10 mouse cellular contexts compared by ENCODE assay signal in the genomic region with DNA sequence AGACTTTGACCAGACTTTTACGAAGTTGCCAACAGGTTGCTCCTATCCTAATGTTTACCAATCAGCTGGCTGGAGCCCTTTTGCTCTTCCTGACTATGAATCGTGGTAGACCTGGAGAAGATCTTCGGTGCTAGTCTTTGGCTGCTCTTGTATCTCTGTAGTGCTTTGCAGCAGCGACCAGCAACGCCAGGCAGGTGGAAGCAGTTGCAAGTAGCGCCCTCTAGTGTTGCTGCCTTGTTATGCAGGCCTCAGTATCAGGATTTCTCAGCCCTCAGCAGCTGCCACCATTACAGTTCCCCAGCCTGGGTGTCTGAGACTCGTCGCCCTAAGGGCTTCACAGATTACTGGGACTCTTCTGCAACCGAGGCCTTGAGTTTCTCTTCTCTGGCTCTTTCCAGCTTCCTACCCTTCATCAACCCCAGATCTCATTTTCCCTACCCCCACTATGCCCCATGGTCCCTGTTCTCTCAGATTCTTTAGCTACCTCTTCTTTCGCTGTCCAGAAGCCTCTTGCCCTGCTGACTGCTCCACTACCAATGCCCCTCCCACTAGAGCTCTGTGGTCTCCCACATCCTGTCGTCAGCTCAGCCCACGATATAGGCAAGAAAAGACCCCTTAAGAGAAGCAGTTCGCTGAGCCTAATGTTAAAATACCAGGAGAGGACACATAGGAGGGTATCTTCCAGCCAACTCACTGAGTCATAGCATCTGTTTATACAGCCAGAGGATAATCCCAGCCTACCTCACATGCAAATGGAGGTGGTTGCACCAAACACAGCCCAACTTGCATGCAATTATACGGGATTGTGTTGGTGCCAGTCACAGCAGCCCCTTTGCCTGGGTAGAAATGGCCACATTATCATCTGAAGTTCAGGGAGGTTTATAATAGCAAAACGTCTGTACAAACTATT.
DNase-seq lines count a peak whose midpoint lies in the region; ATAC-seq and TF ChIP-seq lines count a peak whose summit lies in the region.
"Had no signal": no experiment of that assay in that cellular context is flagged by ENCODE, and none has a peak within 500 bp of the region (broad histone marks: within the 10 kb centered on the region; RNA-seq: fewer than 3 reads in every experiment).

No protein-coding gene starts in this region.

- peak; percentile 75 for TF ChIP-seq CTCF in C2C12 (IDR thresholded peaks at IDR 0.05; ENCODE audit: control insufficient read depth, insufficient read depth, insufficient read length)
- TF ChIP-seq CTCF in bone marrow macrophage, adult 2 months (IDR thresholded peaks at IDR 0.05; ENCODE audit: low read depth, low read length), result peak; percentile 96

- no peak overlapping the region for H3K4me3 ChIP-seq in heart, embryonic 12.5 days
- no peak overlapping the region for H3K4me3 ChIP-seq in C2C12 (ENCODE audit: insufficient read depth, poor library complexity, severe bottlenecking)
- H3K4me3 ChIP-seq in bone marrow macrophage, adult 2 months (ENCODE audit: insufficient read depth, low read length), result no peak overlapping the region
- no peak overlapping the region for H3K4me3 ChIP-seq in forebrain, embryonic 13.5 days
- H3K4me3 ChIP-seq: embryonic facial prominence, embryonic 12.5 days; liver, embryonic 15.5 days had no signal

- no peak overlapping the region for H3K9ac ChIP-seq in heart, embryonic 12.5 days
- no peak overlapping the region for H3K9ac ChIP-seq in forebrain, embryonic 13.5 days
- H3K9ac ChIP-seq: embryonic facial prominence, embryonic 12.5 days; liver, embryonic 15.5 days had no signal

- no peak overlapping the region for H3K4me2 ChIP-seq in heart, embryonic 12.5 days
- H3K4me2 ChIP-seq in forebrain, embryonic 13.5 days, result no peak overlapping the region
- H3K4me2 ChIP-seq: embryonic facial prominence, embryonic 12.5 days; liver, embryonic 15.5 days had no signal

- DNase-seq in heart, postnatal 14 days, result peak; percentile 32 to 57
- DNase-seq in large intestine, adult 2 months (ENCODE audit: low read depth, low spot score), result peak; percentile 14
- peak; percentile 45 for DNase-seq in thymus, postnatal 25 days

- no peaks in the 10 kb centered on the region for H3K9me3 ChIP-seq in heart, embryonic 12.5 days (replicated peaks)
- H3K9me3 ChIP-seq in forebrain, embryonic 13.5 days (replicated peaks), result no peaks in the 10 kb centered on the region
- H3K9me3 ChIP-seq: embryonic facial prominence, embryonic 12.5 days; liver, embryonic 15.5 days had no signal

- no peak for ATAC-seq in heart, embryonic 12.5 days (ENCODE audit: insufficient number of reproducible peaks, low FRiP score)
- 0 out of 2 replicates have a peak, but pooled peaks have one; percentile 43 for ATAC-seq in forebrain, embryonic 13.5 days
- peak; percentile 85 for ATAC-seq in megakaryocyte, adult 5-6 weeks (ENCODE audit: poor library complexity, severe bottlenecking)

- no peaks in the 10 kb centered on the region for H3K36me3 ChIP-seq in heart, embryonic 12.5 days
- no peaks in the 10 kb centered on the region for H3K36me3 ChIP-seq in C2C12 (ENCODE audit: control insufficient read depth, insufficient read depth)
- no peaks in the 10 kb centered on the region for H3K36me3 ChIP-seq in forebrain, embryonic 13.5 days (ENCODE audit: poor library complexity, severe bottlenecking)
- H3K36me3 ChIP-seq: embryonic facial prominence, embryonic 12.5 days; liver, embryonic 15.5 days had no signal

- no peak for TF ChIP-seq POLR2A in bone marrow macrophage, adult 2 months (IDR thresholded peaks at IDR 0.05; ENCODE audit: borderline replicate concordance, low read depth, low read length)

- H3K27me3 ChIP-seq in heart, embryonic 12.5 days (replicated peaks), result no peaks in the 10 kb centered on the region
- no peaks in the 10 kb centered on the region for H3K27me3 ChIP-seq in C2C12 (ENCODE audit: control insufficient read depth, insufficient read depth, insufficient read length)
- no peaks in the 10 kb centered on the region for H3K27me3 ChIP-seq in forebrain, embryonic 13.5 days
- H3K27me3 ChIP-seq: embryonic facial prominence, embryonic 12.5 days; liver, embryonic 15.5 days had no signal

- H3K4me1 ChIP-seq in heart, embryonic 12.5 days (replicated peaks), result peaks cover 22% of the 10 kb centered on the region; the same call in 1 of the 2 replicates
- H3K4me1 ChIP-seq in bone marrow macrophage, adult 2 months (ENCODE audit: control insufficient read depth, insufficient read depth, low read length), result no peaks in the 10 kb centered on the region
- H3K4me1 ChIP-seq in forebrain, embryonic 13.5 days, result no peaks in the 10 kb centered on the region
- H3K4me1 ChIP-seq: embryonic facial prominence, embryonic 12.5 days; liver, embryonic 15.5 days had no signal

- intact Hi-C loops in heart, postnatal 14 days (cut with DNase I), result no loop called here

- H3K79me3 ChIP-seq in C2C12 (ENCODE audit: low read depth), result no peaks in the 10 kb centered on the region

- WGBS in heart, embryonic 12.5 days, result 34% methylated on average over 15 of the region's 15 CpGs
- 40% methylated on average over 15 of the region's 15 CpGs for WGBS in forebrain, embryonic 13.5 days
- 38% methylated on average over 15 of the region's 15 CpGs for WGBS in large intestine, adult 2 months

- no peak overlapping the region for H3ac ChIP-seq in C2C12 (ENCODE audit: control insufficient read depth, insufficient read length, low read depth)

- H3K79me2 ChIP-seq in C2C12 (ENCODE audit: control insufficient read depth, insufficient read depth), result no peaks in the 10 kb centered on the region

- H3K27ac ChIP-seq in heart, embryonic 12.5 days (ENCODE audit: poor library complexity, severe bottlenecking), result no peak overlapping the region
- no peak overlapping the region for H3K27ac ChIP-seq in bone marrow macrophage, adult 2 months (ENCODE audit: insufficient read depth, low read depth, low read length)
- H3K27ac ChIP-seq in forebrain, embryonic 13.5 days, result no peak overlapping the region
- H3K27ac ChIP-seq: embryonic facial prominence, embryonic 12.5 days; liver, embryonic 15.5 days had no signal

TF ChIP-seq in C2C12, 6 proteins besides CTCF, POLR2A, EP300 and RAD21:
- TF ChIP-seq MAX (IDR thresholded peaks at IDR 0.05), result no peak
- no peak for TF ChIP-seq FOSL1 (IDR thresholded peaks at IDR 0.05; ENCODE audit: insufficient read depth, low read length, poor library complexity, severe bottlenecking)
- no peak for TF ChIP-seq MYOG (IDR thresholded peaks at IDR 0.05; ENCODE audit: control insufficient read depth, extremely low read depth, insufficient read length)
- TF ChIP-seq MYOD1 (IDR thresholded peaks at IDR 0.05; ENCODE audit: control insufficient read depth, insufficient read length, low read depth), result no peak
- TF ChIP-seq CEBPB (IDR thresholded peaks at IDR 0.05; ENCODE audit: low read depth), result no peak
- TF ChIP-seq USF1 (IDR thresholded peaks at IDR 0.05; ENCODE audit: low read depth), result no peak
